Mouse (Mus musculus) cerebellum, adult 11 months (tissue): ENCODE measurements around the gene Pmm2.

ENCODE experiments used
- DNase-seq: peaks from one replicate; pipeline ENCODE4 v3.0.0; 2022

Pmm2 gene

GRCm38 (mm10) chr16:8685087-8685486 lies 47.6 kb downstream of the Pmm2 start:
- DNase-seq: peak; percentile 54

GRCm38 (mm10) chr16:8686121-8686870 lies 48.8 kb downstream of the Pmm2 start:
- peak; percentile 74 for DNase-seq

DNA sequence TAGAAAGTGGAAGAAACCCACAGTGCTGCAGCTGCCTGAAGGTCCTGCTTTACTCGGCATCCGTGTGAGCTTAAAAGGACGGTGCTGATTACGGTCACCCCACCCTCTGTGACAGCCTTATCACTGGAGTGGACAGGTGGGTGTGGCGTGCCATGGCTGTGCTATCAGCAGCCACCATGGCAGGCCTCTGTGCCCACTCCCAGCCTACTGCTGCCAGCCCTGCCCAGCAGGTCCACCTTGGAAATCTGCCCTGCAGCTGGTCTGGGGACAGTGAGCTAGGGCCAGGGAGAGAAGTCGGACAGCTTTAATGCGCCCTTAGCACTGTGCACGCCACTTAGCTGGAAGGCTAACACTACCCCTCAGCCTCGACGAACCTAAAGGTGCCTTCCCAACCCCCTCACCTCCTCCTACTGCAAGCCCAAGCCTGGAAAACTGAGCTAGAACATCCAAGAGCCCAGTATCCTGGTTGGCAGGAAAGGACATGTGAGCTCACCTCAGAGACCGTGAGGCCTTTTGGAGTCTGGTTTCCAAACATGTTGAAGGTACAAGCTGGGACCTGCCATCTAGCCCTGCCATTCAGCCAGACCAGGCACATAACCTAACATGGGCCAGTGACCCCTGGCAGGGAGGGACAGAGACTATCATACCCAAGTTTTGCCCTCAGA lies 49.5 kb downstream of the Pmm2 start:
- no peak for DNase-seq

DNA sequence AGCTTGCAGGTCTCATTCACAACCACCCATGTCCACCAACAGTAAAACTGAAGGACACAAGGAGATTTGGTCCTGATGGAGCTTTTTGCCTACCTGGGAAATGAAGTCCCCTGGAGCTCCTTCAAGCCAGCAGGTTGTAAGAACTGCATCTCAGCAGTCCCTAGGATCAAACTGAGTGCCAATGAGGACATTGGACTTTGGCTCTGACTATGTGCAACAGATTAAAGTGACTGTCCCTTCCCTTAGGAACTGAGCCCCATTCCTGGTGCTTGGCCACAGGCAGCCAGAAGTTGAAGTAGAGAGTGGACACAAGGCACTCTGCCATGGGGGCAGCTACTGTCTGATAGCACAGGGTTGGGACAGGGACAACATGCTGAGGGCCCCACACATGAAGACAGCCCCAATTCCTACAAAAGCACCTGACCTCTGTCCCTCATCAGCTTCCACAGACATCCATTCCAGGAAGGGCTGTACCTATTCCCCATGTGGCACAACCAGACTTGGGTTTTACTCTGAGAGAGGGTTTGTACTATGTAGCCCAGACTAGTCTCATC lies 50.2 kb downstream of the Pmm2 start:
- no peak for DNase-seq

GRCm38 (mm10) chr16:8689979-8690656 lies 52.6 kb downstream of the Pmm2 start:
- peak; percentile 91 for DNase-seq

GRCm38 (mm10) chr16:8691206-8691605 lies 53.7 kb downstream of the Pmm2 start:
- DNase-seq: no peak

GRCm38 (mm10) chr16:8699556-8699955 lies 62.1 kb downstream of the Pmm2 start:
- DNase-seq: no peak

DNA sequence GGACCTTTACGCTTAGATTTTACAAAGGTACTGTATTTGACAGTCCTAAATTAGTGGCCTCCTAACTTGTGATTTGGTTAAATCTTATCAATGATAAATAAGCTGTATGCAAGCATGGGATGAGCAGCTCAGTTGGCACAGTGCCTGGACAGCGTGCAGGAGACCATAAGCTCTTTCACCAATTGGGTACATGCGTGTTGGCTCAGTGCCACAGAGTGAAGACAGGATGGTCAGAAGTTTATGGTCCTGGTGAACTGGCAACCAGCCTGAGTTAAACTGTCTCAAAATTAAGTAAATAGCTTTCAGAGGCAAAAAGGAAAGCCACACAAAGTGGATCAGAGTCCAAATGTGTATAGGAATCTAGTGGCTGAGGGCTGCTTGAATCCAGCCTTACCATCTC lies 63.1 kb downstream of the Pmm2 start:
- DNase-seq: no peak

GRCm38 (mm10) chr16:8711998-8712397 lies 74.5 kb downstream of the Pmm2 start:
- DNase-seq: no peak
